Mouse (Mus musculus) cortical plate, adult 2 months (tissue): Measurements from ENCODE around the gene Fmnl2.

Experiments
- CTCF ChIP-seq: fragments of 200-500 bp; IDR thresholded peaks from 2 replicates; pipeline ENCODE4 v1.5.1; 2011; ENCODE audit warnings: mild to moderate bottlenecking, control low read depth, low read length; ENCODE audit not compliant: insufficient read depth; ENCODE audit errors: extremely low read depth
- POLR2A ChIP-seq: fragments of 200-500 bp; IDR thresholded peaks from 2 replicates; pipeline ENCODE4 v1.6.1; 2011; ENCODE audit warnings: mild to moderate bottlenecking, low read length, control low read depth; ENCODE audit not compliant: insufficient read depth; ENCODE audit errors: extremely low read depth

GRCm38 (mm10) chr2:52920701-52921435 lies 63.2 kb downstream of the Fmnl2 start:
- TF ChIP-seq CTCF (no peak), POLR2A (no peak)
